Mouse (Mus musculus) CH12.LX (cell line): Measurements from ENCODE around the gene Sipa1.

Source experiments
- CTCF ChIP-seq, 2 experiments: IDR thresholded peaks in 1 of 2; conservative IDR thresholded peaks in 1 of 2; 2 replicates each; pipeline ENCODE4 v1.5.1; 2011 to 2012; ENCODE audit warnings: low read depth in 2 of 2, low read length in 2 of 2, improper control_type of control experiment in 1 of 2, inconsistent platforms in 1 of 2, mild to moderate bottlenecking in 1 of 2, moderate library complexity in 1 of 2
- MAZ ChIP-seq: IDR thresholded peaks from 2 replicates; pipeline ENCODE4 v1.6.1; 2012; ENCODE audit warnings: low read depth, mild to moderate bottlenecking, inconsistent platforms, low read length, improper control_type of control experiment, moderate library complexity
- POLR2A ChIP-seq: IDR thresholded peaks from 2 replicates; pipeline ENCODE4 v1.6.1; 2011; ENCODE audit warnings: low read depth, mild to moderate bottlenecking, improper control_type of control experiment, low read length
- TCF12 ChIP-seq: IDR thresholded peaks from 2 replicates; pipeline ENCODE4 v1.6.1; 2014; ENCODE audit warnings: low read depth, mild to moderate bottlenecking, inconsistent platforms, low read length, improper control_type of control experiment
- UBTF ChIP-seq: IDR thresholded peaks from 2 replicates; pipeline ENCODE4 v1.6.1; 2012; ENCODE audit warnings: low read depth, mild to moderate bottlenecking, inconsistent platforms, low read length, improper control_type of control experiment, moderate library complexity

GRCm38 (mm10) chr19:5636571-5637041, 26.9 kb downstream of the Sipa1 start:
- TF ChIP-seq UBTF (no peak), POLR2A (no peak), CTCF (conservative IDR thresholded peaks at IDR 0.05 in 1 of 2, IDR thresholded peaks at IDR 0.05 in 1 of 2; ENCODE audit: low read depth in 2 of 2, low read length in 2 of 2) (no peak), MAZ (no peak), TCF12 (no peak)
